Mouse (Mus musculus) lung, embryonic 15.5 days (tissue): ENCODE results near the gene Efcab3. TPM values are rescaled to one million over a fixed set of nuclear protein-coding genes. Genes with fewer than 3 reads are reported as not detected.
A peak's percentile ranks its signal among the peaks of the same experiment; 100 is the strongest.

Experiments
- ATAC-seq: fragments of 200-750 bp; cut with Nextera tagmentation; 2 replicates; pipeline ENCODE4 v1.8.0; 2017; ENCODE audit warnings: moderate number of reproducible peaks, borderline replicate concordance; ENCODE audit not compliant: low FRiP score, low TSS enrichment; ENCODE audit errors: extremely low read depth
- H3K27ac ChIP-seq: fragments of 300-500 bp; sonication (generic); 2 replicates; pipeline ENCODE4 v1.5.1; 2015; ENCODE audit warnings: moderate library complexity, mild to moderate bottlenecking, inconsistent platforms
- H3K27me3 ChIP-seq: fragments of 300-500 bp; sonication (generic); 2 replicates; pipeline ENCODE4 v1.6.1; 2015; ENCODE audit warnings: inconsistent platforms
- H3K36me3 ChIP-seq: fragments of 300-500 bp; sonication (generic); 2 replicates; pipeline ENCODE4 v1.6.1; 2015; ENCODE audit warnings: inconsistent platforms
- H3K4me1 ChIP-seq: fragments of 300-500 bp; sonication (generic); 2 replicates; pipeline ENCODE4 v1.6.1; 2015; ENCODE audit warnings: inconsistent platforms
- H3K4me2 ChIP-seq: fragments of 300-500 bp; sonication (generic); 2 replicates; pipeline ENCODE4 v1.6.1; 2015; ENCODE audit warnings: inconsistent platforms, mild to moderate bottlenecking, moderate library complexity
- H3K4me3 ChIP-seq: fragments of 300-500 bp; sonication (generic); 2 replicates; pipeline ENCODE4 v1.5.1; 2015; ENCODE audit warnings: mild to moderate bottlenecking, inconsistent platforms
- H3K9ac ChIP-seq: fragments of 300-500 bp; sonication (generic); 2 replicates; pipeline ENCODE4 v1.6.1; 2015; ENCODE audit warnings: inconsistent platforms
- H3K9me3 ChIP-seq: fragments of 300-500 bp; sonication (generic); 2 replicates; pipeline ENCODE4 v1.6.1; 2016; ENCODE audit warnings: inconsistent platforms
- WGBS: fragments of 180-500 bp; shearing (Covaris S2); methylation state at CpG from one replicate; pipeline ENCODE4 v1.1.7; 2015; 5-methylcytosine and 5-hydroxymethylcytosine counted together
- polyA plus RNA-seq: library from polyadenylated mRNA; unstranded; fragments of >200 nt; fragmentation: Nextera tagmentation; extraction: Ambion mirVana; gene quantifications from 2 replicates; pipeline ENCODE4 v1.2.1, GENCODE M21; 2015

Gene Efcab3
- polyA plus RNA-seq, 1 experiment from 2014 or later: not detected

DNA sequence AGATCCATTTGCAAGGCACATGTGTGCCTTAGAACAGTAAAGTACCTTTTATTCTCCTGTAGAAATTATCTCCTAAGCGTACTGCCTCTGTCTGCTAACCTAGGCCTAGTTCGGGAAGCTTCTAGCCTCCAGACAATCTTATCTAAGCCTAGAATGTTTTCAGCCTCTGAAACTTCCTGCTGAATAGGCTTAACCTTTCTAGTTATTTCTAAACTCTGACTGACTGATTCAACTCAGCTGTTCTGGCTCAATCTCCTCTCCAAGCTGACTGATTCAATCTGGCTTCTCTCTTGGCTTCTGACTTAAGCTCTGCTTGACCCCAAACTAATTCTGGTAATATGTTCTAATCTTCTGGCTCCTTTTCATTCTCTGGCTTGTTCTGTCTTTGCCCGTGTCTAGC, 86.0 kb downstream of the Efcab3 start:
- ATAC-seq: no peak
- no peak overlapping the region for H3K4me2 ChIP-seq
- H3K4me1 ChIP-seq: peaks cover 27% of the 10 kb centered on the region
- H3K4me3 ChIP-seq: no peak overlapping the region
- WGBS: 60% methylated on average over 3 of the region's 3 CpGs
- H3K9ac ChIP-seq: no peak overlapping the region
- no peak overlapping the region for H3K27ac ChIP-seq
- no peaks in the 10 kb centered on the region for H3K36me3 ChIP-seq
- no peaks in the 10 kb centered on the region for H3K27me3 ChIP-seq
- H3K9me3 ChIP-seq: no peaks in the 10 kb centered on the region

- Histone ChIP-seq H3K27ac (no peak overlapping the region), H3K36me3 (no peaks in the 10 kb centered on the region), H3K9me3 (no peaks in the 10 kb centered on the region), H3K4me3 (no peak overlapping the region), H3K4me1 (peaks cover 26% of the 10 kb centered on the region), H3K27me3 (no peaks in the 10 kb centered on the region), H3K4me2 (no peak overlapping the region), H3K9ac (no peak overlapping the region)
- no peak for ATAC-seq
- 85% methylated on average over 1 of the region's 1 CpGs for WGBS
These were observed 86.4 kb downstream of the Efcab3 start for GRCm38 (mm10) chr11:105149766-105150165.

DNA sequence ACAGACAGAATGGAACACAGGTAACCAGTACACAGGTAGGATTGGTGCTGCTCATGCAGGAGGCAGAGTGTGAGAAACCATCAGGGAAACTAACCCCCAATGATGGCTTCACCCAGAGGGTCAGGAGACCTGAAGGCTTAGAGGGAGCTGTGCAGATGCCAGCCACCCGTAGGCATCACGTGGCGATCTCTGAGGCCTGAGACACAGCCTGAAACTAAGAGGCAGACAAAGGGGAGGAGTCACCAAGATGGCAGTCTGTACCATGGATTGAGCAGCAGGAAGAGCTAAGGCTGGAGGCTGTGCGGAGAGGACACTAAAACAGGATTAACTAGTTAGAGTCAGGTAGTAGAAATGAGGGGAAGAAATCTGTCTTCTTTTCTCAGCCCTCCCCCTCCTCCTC, 87.3 kb downstream of the Efcab3 start:
- Histone ChIP-seq H3K9me3 (no peaks in the 10 kb centered on the region), H3K4me2 (no peak overlapping the region), H3K9ac (no peak overlapping the region), H3K4me3 (no peak overlapping the region), H3K4me1 (peaks cover 24% of the 10 kb centered on the region), H3K36me3 (no peaks in the 10 kb centered on the region), H3K27me3 (no peaks in the 10 kb centered on the region), H3K27ac (no peak overlapping the region)
- 57% methylated on average over 4 of the region's 4 CpGs for WGBS
- no peak for ATAC-seq

- Histone ChIP-seq H3K4me3 (no peak overlapping the region), H3K9ac (no peak overlapping the region)
- 15% methylated on average over 17 of the region's 19 CpGs for WGBS
These were observed 88.0 kb downstream of the Efcab3 start for GRCm38 (mm10) chr11:105151226-105152016.

GRCm38 (mm10) chr11:105152017-105152300, 88.6 kb downstream of the Efcab3 start:
- H3K4me1 ChIP-seq: peaks cover 24% of the 10 kb centered on the region
- no peak overlapping the region for H3K4me3 ChIP-seq
- no peaks in the 10 kb centered on the region for H3K9me3 ChIP-seq
- WGBS: 58% methylated on average over 4 of the region's 4 CpGs
- no peak overlapping the region for H3K4me2 ChIP-seq
- H3K27me3 ChIP-seq: no peaks in the 10 kb centered on the region
- no peak overlapping the region for H3K27ac ChIP-seq
- no peaks in the 10 kb centered on the region for H3K36me3 ChIP-seq
- no peak overlapping the region for H3K9ac ChIP-seq
- no peak for ATAC-seq

More at GRCm38 (mm10) chr11:105151226-105152016, 88.0 kb downstream of the Efcab3 start:
- Histone ChIP-seq H3K27ac (no peak overlapping the region), H3K36me3 (no peaks in the 10 kb centered on the region), H3K9me3 (no peaks in the 10 kb centered on the region), H3K27me3 (no peaks in the 10 kb centered on the region), H3K4me2 (peak overlapping the region; percentile 20; the same call in 1 of the 2 replicates), H3K4me1 (peaks cover 24% of the 10 kb centered on the region)
- ATAC-seq: no peak

GRCm38 (mm10) chr11:105152357-105152899, 89.0 kb downstream of the Efcab3 start:
- no peak overlapping the region for H3K9ac ChIP-seq
- no peak overlapping the region for H3K4me2 ChIP-seq
- no peak overlapping the region for H3K27ac ChIP-seq
- no peaks in the 10 kb centered on the region for H3K9me3 ChIP-seq
- no peaks in the 10 kb centered on the region for H3K27me3 ChIP-seq
- WGBS: 70% methylated on average over 11 of the region's 11 CpGs
- no peak for ATAC-seq
- no peak overlapping the region for H3K4me3 ChIP-seq
- peaks cover 24% of the 10 kb centered on the region for H3K4me1 ChIP-seq
- no peaks in the 10 kb centered on the region for H3K36me3 ChIP-seq

DNA sequence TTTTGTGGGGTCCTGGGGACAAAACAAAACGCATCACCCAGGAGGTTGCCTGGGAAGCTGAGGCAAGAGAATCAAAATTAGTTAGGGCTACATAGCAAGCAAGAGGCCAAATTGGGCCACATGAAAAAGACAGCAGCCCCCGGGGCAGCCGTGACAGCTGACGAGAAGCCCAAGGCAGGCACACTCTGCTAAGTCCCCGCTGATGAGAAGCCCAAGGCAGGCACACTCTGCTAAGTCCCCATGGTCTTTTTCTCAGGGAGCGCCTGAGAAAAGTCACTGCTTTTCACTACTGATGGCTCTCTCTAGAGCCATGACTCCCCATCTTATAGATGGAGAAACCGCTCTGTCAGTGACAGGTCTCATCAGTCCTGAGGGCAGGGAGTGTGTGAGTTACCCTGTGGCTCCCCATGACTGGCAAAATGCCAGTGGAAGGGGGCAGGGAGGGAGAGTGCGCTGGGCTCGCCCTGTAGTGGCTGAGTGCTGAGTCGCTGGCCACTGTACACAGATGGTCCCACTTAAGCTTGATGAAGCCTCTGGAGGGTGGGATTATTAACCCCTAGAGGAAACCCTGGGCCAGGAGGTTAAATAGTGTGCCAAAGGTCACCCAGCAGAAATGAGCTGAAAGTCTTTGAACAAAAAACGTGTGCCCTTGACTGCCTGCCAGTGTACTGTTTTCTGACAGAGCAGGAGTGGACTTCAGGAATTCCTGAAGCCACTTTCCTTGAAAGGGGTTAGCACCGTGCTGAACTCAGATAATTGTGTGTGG, 89.9 kb downstream of the Efcab3 start:
- Histone ChIP-seq H3K27me3 (no peaks in the 10 kb centered on the region), H3K4me2 (peak overlapping the region; percentile 6; the same call in 1 of the 2 replicates)

DNA sequence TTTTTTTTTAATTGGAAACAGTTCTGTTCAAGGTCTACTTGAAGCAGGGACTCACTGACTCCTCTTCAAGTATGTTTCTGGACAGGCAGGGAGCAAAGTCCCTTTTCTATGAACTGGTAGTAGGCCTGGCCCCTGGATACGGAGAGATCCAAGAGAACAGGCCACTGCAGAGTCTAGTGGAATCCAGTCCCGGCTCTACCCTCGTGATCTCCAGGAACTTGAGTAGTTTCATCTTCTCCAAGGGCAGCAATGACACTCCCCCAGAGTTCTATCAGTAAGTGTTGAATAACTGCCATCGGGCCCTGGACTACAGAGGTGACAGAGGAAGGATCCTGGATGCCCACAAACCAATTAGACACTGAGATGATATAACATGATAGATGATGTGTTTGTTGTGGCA, 92.5 kb downstream of the Efcab3 start:
- Histone ChIP-seq H3K27ac (no peak overlapping the region), H3K9me3 (no peaks in the 10 kb centered on the region), H3K4me1 (peaks cover 24% of the 10 kb centered on the region), H3K4me3 (no peak overlapping the region), H3K36me3 (no peaks in the 10 kb centered on the region), H3K9ac (no peak overlapping the region), H3K27me3 (no peaks in the 10 kb centered on the region), H3K4me2 (no peak overlapping the region)
- 30% methylated on average over 4 of the region's 4 CpGs for WGBS
- ATAC-seq: no peak

More for the DNA sequence above, 89.9 kb downstream of the Efcab3 start:
- 13% methylated on average over 12 of the region's 12 CpGs for WGBS
- H3K4me1 ChIP-seq: peaks cover 24% of the 10 kb centered on the region
- H3K4me3 ChIP-seq: no peak overlapping the region
- no peak overlapping the region for H3K9ac ChIP-seq
- H3K9me3 ChIP-seq: no peaks in the 10 kb centered on the region
- H3K36me3 ChIP-seq: no peaks in the 10 kb centered on the region
- peak; percentile 87 for ATAC-seq
- H3K27ac ChIP-seq: peak overlapping the region; percentile 49; the same call in 1 of the 2 replicates

- no peak for ATAC-seq
- Histone ChIP-seq H3K36me3 (no peaks in the 10 kb centered on the region), H3K9ac (no peak overlapping the region), H3K4me3 (no peak overlapping the region), H3K27ac (no peak overlapping the region), H3K9me3 (no peaks in the 10 kb centered on the region), H3K4me2 (no peak overlapping the region), H3K27me3 (no peaks in the 10 kb centered on the region), H3K4me1 (peaks cover 22% of the 10 kb centered on the region)
- 69% methylated on average over 19 of the region's 19 CpGs for WGBS
These were observed 93.4 kb downstream of the Efcab3 start for GRCm38 (mm10) chr11:105156748-105157267.

GRCm38 (mm10) chr11:105158047-105158446, 94.7 kb downstream of the Efcab3 start:
- no peaks in the 10 kb centered on the region for H3K9me3 ChIP-seq
- H3K9ac ChIP-seq: no peak overlapping the region
- no peaks in the 10 kb centered on the region for H3K36me3 ChIP-seq
- peaks cover 12% of the 10 kb centered on the region for H3K4me1 ChIP-seq
- H3K4me2 ChIP-seq: no peak overlapping the region
- H3K27me3 ChIP-seq: no peaks in the 10 kb centered on the region
- no peak overlapping the region for H3K4me3 ChIP-seq
- no peak for ATAC-seq
- H3K27ac ChIP-seq: no peak overlapping the region

DNA sequence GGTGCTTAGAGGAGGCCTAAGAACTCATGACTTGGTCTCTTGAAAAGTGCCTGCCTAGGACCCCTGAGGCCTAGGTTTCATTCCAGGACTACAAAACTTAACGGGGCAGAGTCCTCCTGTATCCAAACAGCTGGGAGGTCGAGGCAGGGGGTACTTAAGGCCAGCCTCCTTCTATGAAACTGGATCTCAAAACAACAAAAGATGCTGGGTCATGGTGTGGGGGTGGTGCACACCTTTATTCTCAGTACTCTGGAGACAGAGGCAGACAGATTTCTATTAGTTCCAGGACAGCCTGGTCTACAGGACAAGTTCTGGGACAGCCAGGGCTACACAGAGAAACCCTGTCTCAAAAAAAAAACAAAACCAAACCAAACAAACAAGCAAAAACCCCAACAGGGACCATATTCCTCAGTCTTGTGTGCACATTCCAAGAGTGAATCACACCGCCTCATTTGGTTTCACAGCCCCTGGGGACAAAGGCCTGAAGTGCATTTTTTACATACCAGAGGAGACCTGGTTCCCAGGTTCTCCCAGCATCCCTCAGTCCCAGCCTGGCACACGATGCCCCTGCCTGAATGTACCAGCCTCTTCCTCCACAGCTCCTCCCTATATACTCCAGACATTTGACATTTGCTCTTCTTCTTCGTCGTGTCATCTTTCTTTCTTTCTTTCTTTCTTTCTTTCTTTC, 96.4 kb downstream of the Efcab3 start:
- ATAC-seq: no peak
- 47% methylated on average over 6 of the region's 6 CpGs for WGBS
- Histone ChIP-seq H3K27me3 (no peaks in the 10 kb centered on the region), H3K36me3 (no peaks in the 10 kb centered on the region), H3K9ac (no peak overlapping the region), H3K4me3 (no peak overlapping the region), H3K4me1 (no peaks in the 10 kb centered on the region), H3K4me2 (no peak overlapping the region), H3K27ac (no peak overlapping the region), H3K9me3 (0 out of 2 replicates have a peak, but pooled peaks cover 4% of the 10 kb centered on the region)
